Mouse (Mus musculus) mature B cell (primary cell): Measurements from ENCODE around the gene Dnajb12.

Experiments used
- in situ Hi-C: fragments of 300-500 bp; cut with MboI; formaldehyde crosslinking; loops from 2 replicates; pipeline ENCODE4 v1.14.3; 2019

Dnajb12 gene

GRCm38 (mm10) chr10:59918111-59918510, 38.8 kb downstream of the Dnajb12 start:
- in situ Hi-C loops, result no loop called here

GRCm38 (mm10) chr10:59919494-59920181, 40.3 kb downstream of the Dnajb12 start:
- in situ Hi-C loops, result no loop called here

GRCm38 (mm10) chr10:59920485-59920809, 41.1 kb downstream of the Dnajb12 start:
- in situ Hi-C loops, result no loop called here

GRCm38 (mm10) chr10:59920810-59921681, 41.7 kb downstream of the Dnajb12 start:
- in situ Hi-C loops, result no loop called here

- in situ Hi-C loops, result no loop called here
Measured at GRCm38 (mm10) chr10:59923493-59923892, 44.1 kb downstream of the Dnajb12 start.

GRCm38 (mm10) chr10:59924305-59924704, 44.9 kb downstream of the Dnajb12 start:
- in situ Hi-C loops, result no loop called here

GRCm38 (mm10) chr10:59929205-59929604, 49.8 kb downstream of the Dnajb12 start:
- in situ Hi-C loops, result no loop called here

GRCm38 (mm10) chr10:59930996-59931395, 51.6 kb downstream of the Dnajb12 start:
- in situ Hi-C loops, result no loop called here

GRCm38 (mm10) chr10:59932521-59932920, 53.2 kb downstream of the Dnajb12 start:
- in situ Hi-C loops, result no loop called here

- in situ Hi-C loops, result no loop called here
Measured at GRCm38 (mm10) chr10:59934039-59934438, 54.7 kb downstream of the Dnajb12 start.

GRCm38 (mm10) chr10:59936058-59936856, 56.9 kb downstream of the Dnajb12 start:
- in situ Hi-C loops, result no loop called here

- in situ Hi-C loops, result no loop called here
Measured at GRCm38 (mm10) chr10:59938662-59939061, 59.3 kb downstream of the Dnajb12 start.

- in situ Hi-C loops, result no loop called here
Measured at GRCm38 (mm10) chr10:59939081-59939480, 59.7 kb downstream of the Dnajb12 start.

- in situ Hi-C loops, result no loop called here
Measured at GRCm38 (mm10) chr10:59942281-59942846, 63.0 kb downstream of the Dnajb12 start.

- in situ Hi-C loops, result no loop called here
Measured at GRCm38 (mm10) chr10:59942847-59943420, 63.6 kb downstream of the Dnajb12 start.

- in situ Hi-C loops, result no loop called here
Measured at GRCm38 (mm10) chr10:59943421-59943989, 64.1 kb downstream of the Dnajb12 start.

- in situ Hi-C loops, result loop anchor here (5.0 kb wide), 1 partner anchor 48 kb away; no protein-coding TSS in a partner anchor
Measured at GRCm38 (mm10) chr10:59945416-59945815, 66.1 kb downstream of the Dnajb12 start.

- in situ Hi-C loops, result loop anchor here (5.0 kb wide), 1 partner anchor 49 kb away; no protein-coding TSS in a partner anchor
Measured at GRCm38 (mm10) chr10:59946362-59946761, 67.0 kb downstream of the Dnajb12 start.

GRCm38 (mm10) chr10:59947296-59948073, 68.1 kb downstream of the Dnajb12 start:
- in situ Hi-C loops, result loop anchor here (5.0 kb wide), 1 partner anchor 50 kb away; no protein-coding TSS in a partner anchor
